Mouse (Mus musculus): Measurements from ENCODE around the gene Ibtk. TPM values are rescaled to one million over a fixed set of nuclear protein-coding genes. Genes with fewer than 3 reads are reported as not detected.

Gene Ibtk
- polyA plus RNA-seq, 1 experiment = 47.9 TPM

- Histone ChIP-seq H3K9ac (ENCODE audit: low read depth, poor library complexity, severe bottlenecking) (no peak overlapping the region), H3K27me3 (ENCODE audit: control insufficient read depth, insufficient read depth, low read length, poor library complexity, severe bottlenecking) (no peaks in the 10 kb centered on the region), H3K36me3 (ENCODE audit: control insufficient read depth, insufficient read depth, low read length, poor library complexity, severe bottlenecking) (no peaks in the 10 kb centered on the region), H3K9me3 (replicated peaks; ENCODE audit: control insufficient read depth, insufficient read depth, low read length, poor library complexity, severe bottlenecking) (no peaks in the 10 kb centered on the region), H3K4me1 (ENCODE audit: control insufficient read depth, insufficient read depth, low read length) (no peaks in the 10 kb centered on the region), H3K27ac (ENCODE audit: insufficient read depth, low read length) (no peak overlapping the region), H3K4me3 (ENCODE audit: low read depth, low read length) (no peak overlapping the region)
- TF ChIP-seq POLR2A (IDR thresholded peaks at IDR 0.05; ENCODE audit: insufficient read depth, low read length) = no peak
- TF ChIP-seq CTCF (IDR thresholded peaks at IDR 0.05; ENCODE audit: low read depth, low read length) = no peak
- TF ChIP-seq EP300 (IDR thresholded peaks at IDR 0.05; ENCODE audit: insufficient read depth, low read depth, low read length) = no peak
Measured at GRCm38 (mm10) chr9:85664316-85664715, 84.8 kb downstream of the Ibtk start.

GRCm38 (mm10) chr9:85663810-85664209, 85.3 kb downstream of the Ibtk start:
- Histone ChIP-seq H3K9me3 (replicated peaks; ENCODE audit: control insufficient read depth, insufficient read depth, low read length, poor library complexity, severe bottlenecking) (no peaks in the 10 kb centered on the region), H3K36me3 (ENCODE audit: control insufficient read depth, insufficient read depth, low read length, poor library complexity, severe bottlenecking) (no peaks in the 10 kb centered on the region), H3K27ac (ENCODE audit: insufficient read depth, low read length) (no peak overlapping the region), H3K4me1 (ENCODE audit: control insufficient read depth, insufficient read depth, low read length) (no peaks in the 10 kb centered on the region), H3K27me3 (ENCODE audit: control insufficient read depth, insufficient read depth, low read length, poor library complexity, severe bottlenecking) (no peaks in the 10 kb centered on the region), H3K9ac (ENCODE audit: low read depth, poor library complexity, severe bottlenecking) (no peak overlapping the region), H3K4me3 (ENCODE audit: low read depth, low read length) (no peak overlapping the region)
- TF ChIP-seq POLR2A (IDR thresholded peaks at IDR 0.05; ENCODE audit: insufficient read depth, low read length) (no peak), EP300 (IDR thresholded peaks at IDR 0.05; ENCODE audit: insufficient read depth, low read depth, low read length) (no peak), CTCF (IDR thresholded peaks at IDR 0.05; ENCODE audit: low read depth, low read length) (no peak)

GRCm38 (mm10) chr9:85663091-85663490, 86.0 kb downstream of the Ibtk start:
- Histone ChIP-seq H3K9me3 (replicated peaks; ENCODE audit: control insufficient read depth, insufficient read depth, low read length, poor library complexity, severe bottlenecking) (no peaks in the 10 kb centered on the region), H3K36me3 (ENCODE audit: control insufficient read depth, insufficient read depth, low read length, poor library complexity, severe bottlenecking) (no peaks in the 10 kb centered on the region), H3K4me3 (ENCODE audit: low read depth, low read length) (no peak overlapping the region), H3K9ac (ENCODE audit: low read depth, poor library complexity, severe bottlenecking) (no peak overlapping the region), H3K27ac (ENCODE audit: insufficient read depth, low read length) (no peak overlapping the region), H3K4me1 (ENCODE audit: control insufficient read depth, insufficient read depth, low read length) (no peaks in the 10 kb centered on the region), H3K27me3 (ENCODE audit: control insufficient read depth, insufficient read depth, low read length, poor library complexity, severe bottlenecking) (no peaks in the 10 kb centered on the region)
- no peak for TF ChIP-seq EP300 (IDR thresholded peaks at IDR 0.05; ENCODE audit: insufficient read depth, low read depth, low read length)
- no peak for TF ChIP-seq POLR2A (IDR thresholded peaks at IDR 0.05; ENCODE audit: insufficient read depth, low read length)
- no peak for TF ChIP-seq CTCF (IDR thresholded peaks at IDR 0.05; ENCODE audit: low read depth, low read length)

GRCm38 (mm10) chr9:85653401-85653800, 95.7 kb downstream of the Ibtk start:
- Histone ChIP-seq H3K9ac (ENCODE audit: low read depth, poor library complexity, severe bottlenecking) (no peak overlapping the region), H3K4me3 (ENCODE audit: low read depth, low read length) (no peak overlapping the region), H3K27me3 (ENCODE audit: control insufficient read depth, insufficient read depth, low read length, poor library complexity, severe bottlenecking) (no peaks in the 10 kb centered on the region; the same call in 1 of the 2 replicates), H3K4me1 (ENCODE audit: control insufficient read depth, insufficient read depth, low read length) (no peaks in the 10 kb centered on the region), H3K27ac (ENCODE audit: insufficient read depth, low read length) (no peak overlapping the region), H3K9me3 (replicated peaks; ENCODE audit: control insufficient read depth, insufficient read depth, low read length, poor library complexity, severe bottlenecking) (no peaks in the 10 kb centered on the region), H3K36me3 (ENCODE audit: control insufficient read depth, insufficient read depth, low read length, poor library complexity, severe bottlenecking) (no peaks in the 10 kb centered on the region)
- no peak for TF ChIP-seq POLR2A (IDR thresholded peaks at IDR 0.05; ENCODE audit: insufficient read depth, low read length)
- TF ChIP-seq EP300 (IDR thresholded peaks at IDR 0.05; ENCODE audit: insufficient read depth, low read depth, low read length) = no peak
- no peak for TF ChIP-seq CTCF (IDR thresholded peaks at IDR 0.05; ENCODE audit: low read depth, low read length)

GRCm38 (mm10) chr9:85638276-85638675, 110.9 kb downstream of the Ibtk start:
- H3K4me3 ChIP-seq (ENCODE audit: low read depth, low read length) = no peak overlapping the region
- TF ChIP-seq CTCF (IDR thresholded peaks at IDR 0.05; ENCODE audit: low read depth, low read length) (no peak), POLR2A (IDR thresholded peaks at IDR 0.05; ENCODE audit: insufficient read depth, low read length) (no peak)

More at GRCm38 (mm10) chr9:85638276-85638675, 110.9 kb downstream of the Ibtk start:
- Histone ChIP-seq H3K27me3 (ENCODE audit: control insufficient read depth, insufficient read depth, low read length, poor library complexity, severe bottlenecking) (no peaks in the 10 kb centered on the region), H3K4me1 (ENCODE audit: control insufficient read depth, insufficient read depth, low read length) (no peaks in the 10 kb centered on the region), H3K9ac (ENCODE audit: low read depth, poor library complexity, severe bottlenecking) (no peak overlapping the region), H3K27ac (ENCODE audit: insufficient read depth, low read length) (no peak overlapping the region), H3K9me3 (replicated peaks; ENCODE audit: control insufficient read depth, insufficient read depth, low read length, poor library complexity, severe bottlenecking) (peaks cover 12% of the 10 kb centered on the region; the same call in 1 of the 2 replicates), H3K36me3 (ENCODE audit: control insufficient read depth, insufficient read depth, low read length, poor library complexity, severe bottlenecking) (no peaks in the 10 kb centered on the region)

Other genes starting within 250 kb of the Ibtk start
- 11.8 and 12.5 TPM in 2 replicates for gene Tpbg, start 93.0 kb upstream of the Ibtk start, polyA plus RNA-seq (2011; ENCODE audit: insufficient read depth, insufficient read length, low read depth, missing spikeins)